Mouse (Mus musculus) CH12.LX (cell line): ENCODE measurements around the gene Mrps2. TPM values are rescaled to one million over a fixed set of nuclear protein-coding genes. Genes with fewer than 3 reads are reported as not detected.

ENCODE experiments used
- DNase-seq: peaks from one replicate; pipeline ENCODE4 v3.0.0-alpha.2; 2013; ENCODE audit errors: extremely low read depth
- H3K27ac ChIP-seq: 2 replicates; pipeline ENCODE4 v1.5.1; 2012; ENCODE audit warnings: low read depth, mild to moderate bottlenecking, control low read depth, moderate library complexity; ENCODE audit not compliant: insufficient read depth
- H3K27me3 ChIP-seq: replicated peaks from 2 replicates; pipeline ENCODE3; 2012; ENCODE audit warnings: inconsistent platforms
- H3K36me3 ChIP-seq, 2 experiments: replicated peaks in 1 of 2; 2 replicates each; pipeline versions ENCODE3 to v1.6.1; 2012; ENCODE audit warnings: inconsistent platforms in 1 of 2, low read length in 1 of 2, mild to moderate bottlenecking in 1 of 2, mixed read lengths in 1 of 2, moderate library complexity in 1 of 2; ENCODE audit not compliant: control insufficient read depth in 1 of 2, insufficient read depth in 1 of 2
- H3K4me1 ChIP-seq, 2 experiments: 2 replicates each; pipeline ENCODE4 v1.6.1; 2012; ENCODE audit warnings: inconsistent platforms in 1 of 2, moderate library complexity in 1 of 2; ENCODE audit not compliant: insufficient read depth in 2 of 2, control insufficient read depth in 1 of 2
- H3K4me2 ChIP-seq: 2 replicates; pipeline ENCODE4 v1.6.1; 2012; ENCODE audit warnings: low read depth, mild to moderate bottlenecking, control low read depth; ENCODE audit not compliant: poor library complexity, insufficient read depth, severe bottlenecking
- H3K4me3 ChIP-seq, 3 experiments: fragments of 150-350 bp in 1 of 3; sonication (generic) in 1 of 3; replicated peaks in 1 of 3; 2 replicates each; pipeline versions ENCODE3 to v1.5.1; 2011 to 2012; ENCODE audit warnings: low read depth in 2 of 3, low read length in 2 of 3, mild to moderate bottlenecking in 2 of 3, moderate library complexity in 2 of 3, control low read depth in 1 of 3, improper control_type of control experiment in 1 of 3, inconsistent platforms in 1 of 3, mixed read lengths in 1 of 3; ENCODE audit not compliant: poor library complexity in 1 of 3
- H3K79me2 ChIP-seq: replicated peaks from 2 replicates; pipeline ENCODE4 v1.6.1; 2012; ENCODE audit warnings: mild to moderate bottlenecking, moderate library complexity; ENCODE audit not compliant: control insufficient read depth, poor library complexity, insufficient read depth, severe bottlenecking; ENCODE audit errors: extremely low read depth
- H3K9ac ChIP-seq: 2 replicates; pipeline ENCODE4 v1.6.1; 2012; ENCODE audit warnings: low read depth, mild to moderate bottlenecking, control low read depth, moderate library complexity; ENCODE audit not compliant: insufficient read depth
- H3K9me3 ChIP-seq: replicated peaks from 2 replicates; pipeline ENCODE3; 2012; ENCODE audit warnings: low read length, inconsistent platforms, mixed read lengths
- BHLHE40 ChIP-seq: IDR thresholded peaks from 2 replicates; pipeline ENCODE4 v1.6.1; 2011; ENCODE audit warnings: mild to moderate bottlenecking, low read depth, low read length, improper control_type of control experiment
- CTCF ChIP-seq, 2 experiments: IDR thresholded peaks in 1 of 2; conservative IDR thresholded peaks in 1 of 2; 2 replicates each; pipeline ENCODE4 v1.5.1; 2011 to 2012; ENCODE audit warnings: low read depth in 2 of 2, low read length in 2 of 2, improper control_type of control experiment in 1 of 2, inconsistent platforms in 1 of 2, mild to moderate bottlenecking in 1 of 2, moderate library complexity in 1 of 2
- ELF1 ChIP-seq: IDR thresholded peaks from 2 replicates; pipeline ENCODE4 v1.6.1; 2014; ENCODE audit warnings: low read depth, mild to moderate bottlenecking, inconsistent platforms, low read length, improper control_type of control experiment
- ETS1 ChIP-seq: conservative IDR thresholded peaks from 2 replicates; pipeline ENCODE4 v1.6.1; 2012; ENCODE audit warnings: low read depth, mild to moderate bottlenecking, inconsistent platforms, low read length, improper control_type of control experiment, moderate library complexity
- HCFC1 ChIP-seq: IDR thresholded peaks from 2 replicates; pipeline ENCODE4 v1.6.1; 2012; ENCODE audit warnings: low read depth, mild to moderate bottlenecking, inconsistent platforms, low read length, improper control_type of control experiment
- JUN ChIP-seq: IDR thresholded peaks from 2 replicates; pipeline ENCODE4 v1.6.1; 2011; ENCODE audit warnings: low read depth, mild to moderate bottlenecking, low read length, improper control_type of control experiment, moderate library complexity; ENCODE audit not compliant: insufficient read depth
- MAFK ChIP-seq: IDR thresholded peaks from 2 replicates; pipeline ENCODE4 v1.6.1; 2011; ENCODE audit warnings: low read length, improper control_type of control experiment; ENCODE audit not compliant: insufficient replicate concordance
- NELFE ChIP-seq: IDR thresholded peaks from 2 replicates; pipeline ENCODE4 v1.6.1; 2011; ENCODE audit warnings: low read depth, low read length, improper control_type of control experiment
- PAX5 ChIP-seq: IDR thresholded peaks from 2 replicates; pipeline ENCODE4 v1.6.1; 2012; ENCODE audit warnings: low read length, inconsistent platforms, mixed read lengths
- POLR2AphosphoS2 ChIP-seq: IDR thresholded peaks from 2 replicates; pipeline ENCODE4 v1.6.1; 2011; ENCODE audit warnings: low read depth, low read length, improper control_type of control experiment
- TBP ChIP-seq: conservative IDR thresholded peaks from 2 replicates; pipeline ENCODE4 v1.6.1; 2011; ENCODE audit warnings: low read depth, low read length, improper control_type of control experiment
- ZC3H11A ChIP-seq: IDR thresholded peaks from 2 replicates; pipeline ENCODE4 v1.6.1; 2012; ENCODE audit warnings: low read depth, mild to moderate bottlenecking, inconsistent platforms, low read length, improper control_type of control experiment
- dilution Hi-C: fragments of 300-500 bp; cut with MboI; formaldehyde crosslinking; loops from 2 replicates; pipeline ENCODE4 v1.14.3; 2020; ENCODE audit warnings: low sequenced_read_pairs; ENCODE audit not compliant: extremely low pct_unique_long_range_greater_than_20kb, extremely low pct_ligation_motif_present
- in situ Hi-C: fragments of 300-500 bp; cut with MboI; formaldehyde crosslinking; loops from 3 replicates; pipeline ENCODE4 v1.14.3; 2019; ENCODE audit warnings: low sequenced_read_pairs, low pct_ligation_motif_present, low pct_unique_long_range_greater_than_20kb, mixed read lengths
- polyA plus RNA-seq: library from polyadenylated mRNA; unstranded; fragments of >175 nt; gene quantifications from 2 replicates; pipeline ENCODE4 v1.2.1, GENCODE M21; 2012; ENCODE audit warnings: low read depth; ENCODE audit not compliant: insufficient read length
- total RNA-seq, 2 experiments: library from RNA; depleted of rRNA; stranded (reverse); fragments of 300-350 nt in 1 of 2; fragments of >200 nt in 1 of 2; gene quantifications; 2 replicates each; pipeline ENCODE4 v1.2.3; 2012 to 2014

Mrps2 gene
- total and polyA plus RNA-seq, 3 experiments = 21.3 to 78.5 (median 46.6) TPM

- no peak for DNase-seq
- Histone ChIP-seq H3K79me2 (no peaks in the 10 kb centered on the region), H3K4me2 (no peak overlapping the region), H3K27me3 (peaks cover 87% of the 10 kb centered on the region), H3K4me1 (no peaks in the 10 kb centered on the region), H3K27ac (no peak overlapping the region), H3K36me3 (no peaks in the 10 kb centered on the region), H3K9me3 (no peaks in the 10 kb centered on the region), H3K9ac (no peak overlapping the region), H3K4me3 (no peak overlapping the region)
- in situ Hi-C loops = no loop called here
- TF ChIP-seq MAFK = no peak
- TF ChIP-seq ZC3H11A = no peak
- no peak for TF ChIP-seq ELF1
- TF ChIP-seq PAX5 = no peak
- TF ChIP-seq NELFE = no peak
- TF ChIP-seq ETS1 = no peak
- TF ChIP-seq TBP = no peak
- TF ChIP-seq BHLHE40 = no peak
- dilution Hi-C loops = no loop called here
Observed at GRCm38 (mm10) chr2:28451663-28452062, 16.2 kb upstream of the Mrps2 start.

DNA sequence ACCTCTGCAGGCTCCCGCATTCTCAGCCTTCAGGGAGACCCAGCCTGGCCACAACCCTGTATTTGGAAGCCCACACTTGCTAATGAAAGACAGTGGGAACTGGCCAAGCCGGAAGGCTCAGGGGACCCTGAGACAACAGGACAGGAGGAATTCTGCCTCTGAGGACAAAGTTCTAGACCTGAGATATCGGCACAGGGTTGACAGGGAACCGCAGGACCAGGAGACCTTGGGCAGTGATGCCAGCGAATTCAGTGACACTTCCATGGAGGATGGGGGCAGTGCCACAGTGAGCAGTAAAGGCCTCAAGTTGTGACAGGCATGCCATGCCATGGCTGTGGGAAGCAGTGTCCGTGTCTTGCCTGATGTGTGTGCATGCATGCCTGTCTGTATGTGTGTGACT, 14.3 kb upstream of the Mrps2 start:
- no peak overlapping the region for H3K4me3 ChIP-seq

DNA sequence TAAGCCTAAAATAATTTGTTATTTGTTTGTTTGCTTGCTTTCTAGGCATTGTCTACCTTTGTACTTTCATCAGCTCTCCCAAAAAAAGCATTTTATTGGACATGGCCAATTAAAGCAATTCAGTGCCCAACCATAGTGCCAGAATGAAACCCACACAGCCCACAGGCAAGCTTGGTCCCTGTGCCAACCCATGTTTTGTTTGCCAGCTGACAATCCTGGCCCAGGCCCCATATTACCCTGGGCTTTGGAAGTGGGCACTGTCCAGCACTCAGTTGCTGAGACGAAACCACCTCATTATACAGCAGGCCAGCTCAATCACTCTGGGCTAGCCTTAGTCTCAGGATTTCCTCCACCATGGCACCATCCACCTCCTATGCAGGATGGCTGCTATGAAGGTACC, 11.2 kb upstream of the Mrps2 start:
- in situ Hi-C loops (no loop called here), dilution Hi-C loops (no loop called here)
- Histone ChIP-seq H3K27me3 (peaks cover 71% of the 10 kb centered on the region), H3K4me1 (no peaks in the 10 kb centered on the region), H3K9me3 (no peaks in the 10 kb centered on the region), H3K9ac (no peak overlapping the region), H3K4me3 (no peak overlapping the region), H3K4me2 (no peak overlapping the region), H3K36me3 (no peaks in the 10 kb centered on the region), H3K27ac (no peak overlapping the region), H3K79me2 (no peaks in the 10 kb centered on the region)
- DNase-seq = no peak
- no peak for TF ChIP-seq POLR2AphosphoS2
- no peak for TF ChIP-seq PAX5
- no peak for TF ChIP-seq BHLHE40
- no peak for TF ChIP-seq HCFC1
- TF ChIP-seq JUN = no peak

More for the DNA sequence above, 14.3 kb upstream of the Mrps2 start:
- no peak for DNase-seq
- dilution Hi-C loops = no loop called here
- Histone ChIP-seq H3K79me2 (no peaks in the 10 kb centered on the region), H3K27ac (no peak overlapping the region), H3K9me3 (no peaks in the 10 kb centered on the region), H3K36me3 (no peaks in the 10 kb centered on the region), H3K9ac (no peak overlapping the region), H3K4me2 (no peak overlapping the region), H3K4me1 (no peaks in the 10 kb centered on the region), H3K27me3 (peaks cover 84% of the 10 kb centered on the region)
- TF ChIP-seq CTCF (conservative IDR thresholded peaks at IDR 0.05 in 1 of 2, IDR thresholded peaks at IDR 0.05 in 1 of 2; ENCODE audit: low read depth in 2 of 2, low read length in 2 of 2) = no peak
- TF ChIP-seq POLR2AphosphoS2 = no peak
- no peak for TF ChIP-seq MAFK
- in situ Hi-C loops = no loop called here
